Mouse (Mus musculus) left cerebral cortex, adult 9 months (tissue): ENCODE measurements at regions not wholly inside any gene's neighbourhood (a gene's known extent, or its start where the extent isn't known, plus 50 kb on each side); places are given as distances from the start of the nearest gene placed in this dataset.
A peak's percentile ranks its signal among the peaks of the same experiment; 100 is the strongest.
"Not testable (repeated sequence)": the region's sequence is repeated elsewhere in the genome, so short reads cannot be mapped to it uniquely, and the experiment has no call there.

Source experiments
- DNase-seq, 2 experiments: peaks; one replicate each; pipeline ENCODE4 v3.0.0; 2022; ENCODE audit warnings: low spot score in 2 of 2

DNA sequence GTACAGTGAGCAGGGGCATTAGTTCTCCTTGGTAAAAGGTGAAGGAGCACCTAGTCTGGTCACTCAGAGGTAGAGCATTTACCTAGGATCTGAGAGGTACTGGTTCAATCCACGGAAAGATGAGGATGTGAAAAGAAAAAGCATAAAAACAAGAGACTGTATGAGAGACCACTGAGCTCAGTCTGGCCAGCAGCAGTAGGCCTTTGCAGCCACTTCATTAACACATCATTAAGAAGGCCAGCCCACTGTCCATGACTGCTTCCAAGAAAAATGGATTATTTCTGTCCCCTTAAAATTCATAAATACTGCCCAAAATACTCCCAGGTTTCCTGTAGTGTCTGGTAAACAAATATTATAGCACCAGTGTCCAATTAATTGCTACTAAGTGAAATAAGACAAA lies 499.3 kb upstream of the 4930578C19Rik start:
- no peak for DNase-seq

DNA sequence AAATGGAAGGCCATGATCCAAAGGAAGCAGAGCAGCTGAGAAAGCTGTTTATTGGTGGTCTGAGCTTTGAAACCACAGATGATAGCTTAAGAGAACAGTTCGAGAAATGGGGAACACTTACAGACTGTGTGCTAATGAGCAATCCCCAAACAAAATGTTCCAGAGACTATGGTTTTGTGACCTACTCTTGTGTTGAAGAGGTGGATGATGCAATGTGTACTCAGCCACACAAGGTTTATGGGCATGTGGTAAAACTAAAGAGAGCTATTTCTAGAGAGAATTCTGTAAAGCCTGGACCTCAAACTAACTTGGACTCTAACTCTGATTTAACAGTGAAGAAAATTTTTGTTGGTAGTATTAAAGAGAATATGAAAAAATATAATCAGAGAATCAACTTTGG lies 481.4 kb upstream of the 4930578C19Rik start:
- no peak for DNase-seq

DNA sequence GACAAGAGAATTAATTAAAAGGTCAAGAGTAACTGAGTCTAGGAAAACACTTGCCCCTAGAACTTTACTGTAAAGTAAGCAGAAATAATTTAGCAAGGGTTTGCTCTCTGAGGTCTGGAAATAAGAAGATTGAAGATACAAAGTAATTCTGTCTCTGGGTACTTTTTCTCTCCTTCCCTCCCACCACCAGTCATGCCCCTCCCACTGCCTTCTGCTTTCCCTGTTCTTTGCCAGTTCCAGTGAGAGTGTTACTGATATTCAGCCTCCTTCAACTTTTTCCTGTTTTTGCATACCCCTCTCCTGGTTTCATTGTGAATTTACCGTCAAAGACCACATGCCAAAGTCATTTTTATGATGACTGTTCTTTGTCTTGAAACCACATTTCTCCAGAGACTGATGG lies 472.1 kb upstream of the 4930578C19Rik start:
- peak in 1 of 2 experiments; percentile 8 for DNase-seq

DNA sequence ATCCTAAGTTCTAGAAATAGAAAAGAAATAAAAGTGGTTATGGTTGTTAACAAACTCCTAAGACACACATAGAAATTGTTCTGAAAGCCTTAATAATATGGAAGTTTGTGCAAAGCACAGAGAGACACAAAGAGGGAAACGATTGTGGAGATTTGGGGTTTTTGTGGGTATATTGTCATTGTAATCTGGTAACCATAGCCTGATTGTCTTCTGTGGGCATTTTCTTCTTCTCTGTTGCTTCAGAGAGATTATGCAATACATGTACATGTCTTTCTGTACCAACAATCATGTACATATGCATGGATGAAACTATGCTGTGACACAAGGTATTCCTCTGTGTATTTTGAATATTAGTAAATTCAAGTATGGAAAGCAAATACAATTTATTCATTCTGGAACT lies 461.9 kb upstream of the 4930578C19Rik start:
- no peak for DNase-seq

DNA sequence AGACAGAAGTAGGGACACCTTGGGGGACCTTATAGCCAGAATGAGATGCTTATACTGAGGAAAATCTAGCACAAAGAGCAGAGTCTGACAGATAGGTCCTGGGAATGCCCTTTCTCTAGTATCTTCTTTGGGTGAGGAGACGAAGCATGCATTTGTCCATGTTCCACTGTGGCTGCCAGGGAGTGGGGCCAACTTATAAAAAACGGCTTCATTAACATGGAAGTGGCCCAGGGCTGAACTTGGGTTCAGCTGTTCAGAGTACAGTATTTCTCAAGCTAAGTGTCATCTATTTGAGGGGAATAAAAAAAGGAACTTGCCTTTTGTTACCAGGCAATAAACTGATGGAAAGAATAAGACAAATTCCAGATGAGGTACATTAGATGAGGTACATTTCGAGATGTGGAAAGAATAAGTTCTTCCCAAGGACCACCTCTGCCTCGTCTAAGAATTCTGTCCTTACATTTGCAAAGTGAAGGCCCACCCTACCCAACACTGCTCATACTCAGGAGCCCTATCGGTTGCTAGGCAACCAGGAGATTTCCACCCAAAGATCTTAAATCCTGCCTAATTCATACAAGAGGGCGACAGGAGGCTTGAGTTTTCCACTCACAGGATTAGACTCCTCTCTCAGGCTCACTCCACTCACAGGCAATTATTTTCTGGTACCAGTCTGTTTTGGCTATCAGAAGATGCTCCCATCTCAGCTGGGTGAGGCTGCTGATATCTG lies 460.3 kb upstream of the 4930578C19Rik start:
- peak in 1 of 2 experiments; percentile 3 for DNase-seq

- DNase-seq, result no peak
Observed at GRCm38 (mm10) chrX:18882784-18883171, 421.6 kb upstream of the 4930578C19Rik start.

- peak; percentile 47 to 69 for DNase-seq
Observed at GRCm38 (mm10) chrX:18882088-18882783, 421.0 kb upstream of the 4930578C19Rik start.

DNA sequence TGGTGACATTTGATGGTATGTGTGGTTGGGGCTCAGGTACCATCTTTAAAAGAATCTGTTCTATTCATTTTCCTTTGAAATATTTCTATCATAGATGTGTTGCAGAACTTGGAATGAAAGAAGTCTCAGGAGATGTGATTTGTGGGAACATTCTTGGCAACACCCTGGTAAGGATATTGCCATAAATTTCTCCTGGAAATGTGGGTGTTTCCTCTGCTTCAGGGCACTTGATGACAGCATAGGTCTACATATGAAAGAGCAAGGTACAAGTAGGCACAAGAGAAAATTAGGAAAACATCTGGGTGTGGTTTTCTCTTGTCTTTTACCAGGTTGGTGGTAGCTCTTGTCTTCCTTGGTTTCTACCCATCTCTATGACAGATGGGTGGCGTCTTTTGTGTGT lies 414.5 kb upstream of the 4930578C19Rik start:
- no peak for DNase-seq

GRCm38 (mm10) chrX:18874051-18874450 lies 412.9 kb upstream of the 4930578C19Rik start:
- no peak for DNase-seq

DNA sequence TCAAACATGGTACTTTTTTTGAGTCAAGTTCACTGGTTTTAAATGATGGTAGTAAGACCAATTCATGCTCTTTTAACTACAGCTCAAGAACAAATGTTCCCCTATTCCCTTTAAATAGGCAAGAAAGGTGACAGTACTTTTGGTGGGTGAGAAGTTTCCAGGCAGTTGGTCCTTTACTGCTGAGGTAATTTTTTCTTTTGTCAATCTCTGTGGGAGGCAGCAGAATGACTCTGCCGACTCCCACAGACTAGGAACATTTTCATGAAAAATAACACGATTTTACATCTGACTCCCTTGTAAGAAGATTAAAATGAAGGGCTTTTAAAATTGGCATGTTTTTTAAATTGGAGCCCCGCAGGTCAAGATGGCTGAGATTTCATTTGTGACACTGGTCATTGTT lies 377.5 kb upstream of the 4930578C19Rik start:
- DNase-seq, result no peak

- DNase-seq, result not testable (repeated sequence)
Observed at GRCm38 (mm10) chrX:18824971-18825370, 363.8 kb upstream of the 4930578C19Rik start.

- DNase-seq, result no peak
Observed at GRCm38 (mm10) chrX:18814441-18814973, 353.3 kb upstream of the 4930578C19Rik start.
